In genomic region chr7:24373538-24374379, GRCm38 (mm10) we compare ENCODE assay signal across 10 mouse cellular contexts. TPM values are rescaled to one million over a fixed set of nuclear protein-coding genes. Genes with fewer than 3 reads are reported as not detected.
DNase-seq lines count a peak whose midpoint lies in the region; ATAC-seq and TF ChIP-seq lines count a peak whose summit lies in the region.
"Had no signal": no experiment of that assay in that cellular context is flagged by ENCODE, and none has a peak within 500 bp of the region (broad histone marks: within the 10 kb centered on the region; RNA-seq: fewer than 3 reads in every experiment).

No protein-coding gene starts in this region.

- no peak for ATAC-seq in G1E (ENCODE audit: extremely low read depth, insufficient number of reproducible peaks, low FRiP score, poor library complexity, severe bottlenecking)
- peak; percentile 74 for ATAC-seq in forebrain, embryonic 14.5 days
- peak; percentile 77 for ATAC-seq in hindbrain, postnatal 0 days
- no peak for ATAC-seq in liver, embryonic 14.5 days (ENCODE audit: insufficient read depth)
- 0 out of 2 replicates have a peak, but pooled peaks have one; percentile 4 for ATAC-seq in monocyte, adult 5-6 weeks (replicated peaks; ENCODE audit: insufficient number of reproducible peaks, low FRiP score, low TSS enrichment, poor library complexity, severe bottlenecking)

- H3K4me2 ChIP-seq in forebrain, embryonic 14.5 days (ENCODE audit: low read length): peak overlapping the region; percentile 17; the same call in 1 of the 2 replicates
- no peak overlapping the region for H3K4me2 ChIP-seq in hindbrain, postnatal 0 days (ENCODE audit: low read depth, low read length)
- H3K4me2 ChIP-seq in liver, embryonic 14.5 days (ENCODE audit: low read depth): peak overlapping the region; percentile 100

- peak overlapping the region; percentile 15; the same call in 1 of the 2 replicates for H3K27ac ChIP-seq in forebrain, embryonic 14.5 days (ENCODE audit: low read depth, low read length)
- H3K27ac ChIP-seq in hindbrain, postnatal 0 days: peak overlapping the region; percentile 64
- peak overlapping the region; percentile 100 for H3K27ac ChIP-seq in liver, embryonic 14.5 days

- WGBS in forebrain, embryonic 14.5 days: 20% methylated on average over 20 of the region's 20 CpGs
- 23% methylated on average over 19 of the region's 20 CpGs for WGBS in hindbrain, postnatal 0 days
- 14% methylated on average over 20 of the region's 20 CpGs for WGBS in liver, embryonic 14.5 days (ENCODE audit: insufficient replicate concordance)

- no peak for TF ChIP-seq CTCF in G1E (IDR thresholded peaks at IDR 0.05; ENCODE audit: low read depth, low read length)
- no peak for TF ChIP-seq CTCF in hindbrain, postnatal 0 days (IDR thresholded peaks at IDR 0.05; ENCODE audit: low read depth)
- no peak for TF ChIP-seq CTCF in liver, embryonic 14.5 days (IDR thresholded peaks at IDR 0.05; ENCODE audit: low read depth)

- TF ChIP-seq EP300 in liver, embryonic 14.5 days (IDR thresholded peaks at IDR 0.05; ENCODE audit: low read depth): no peak

- H3K9me3 ChIP-seq in G1E (replicated peaks): no peaks in the 10 kb centered on the region
- no peaks in the 10 kb centered on the region for H3K9me3 ChIP-seq in forebrain, embryonic 14.5 days (replicated peaks; ENCODE audit: control insufficient read depth, low read length)
- no peaks in the 10 kb centered on the region for H3K9me3 ChIP-seq in hindbrain, postnatal 0 days (ENCODE audit: low read length)
- no peaks in the 10 kb centered on the region for H3K9me3 ChIP-seq in liver, embryonic 14.5 days (ENCODE audit: control insufficient read depth, low read length)

- DNase-seq in frontal cortex, postnatal 10 days (ENCODE audit: low spot score in 2 of 2): peak; percentile 49 to 66
- DNase-seq in frontal cortex, postnatal 25 days (ENCODE audit: low spot score in 2 of 2): no peak
- peak; percentile 65 for DNase-seq in G1E (ENCODE audit: low spot score)
- peak; percentile 62 for DNase-seq in forebrain, embryonic 14.5 days (ENCODE audit: low spot score)
- DNase-seq in hindbrain, postnatal 0 days (ENCODE audit: low spot score): peak; percentile 60
- DNase-seq in liver, embryonic 14.5 days (ENCODE audit: low read depth in 3 of 3, low spot score in 3 of 3): no peak
- DNase-seq in thymus, postnatal 14 days: peak; percentile 93

- no peaks in the 10 kb centered on the region for H3K27me3 ChIP-seq in G1E (ENCODE audit: insufficient read depth, low read length)
- H3K27me3 ChIP-seq in forebrain, embryonic 14.5 days (replicated peaks; ENCODE audit: control insufficient read depth, insufficient read depth, low read length): no peaks in the 10 kb centered on the region; the same call in 1 of the 2 replicates
- no peaks in the 10 kb centered on the region for H3K27me3 ChIP-seq in hindbrain, postnatal 0 days (ENCODE audit: insufficient read depth, low read length)
- no peaks in the 10 kb centered on the region for H3K27me3 ChIP-seq in liver, embryonic 14.5 days (ENCODE audit: control insufficient read depth, insufficient read depth, low read length)

- peak overlapping the region; percentile 10; the same call in 1 of the 2 replicates for H3K9ac ChIP-seq in forebrain, embryonic 14.5 days (ENCODE audit: low read length)
- 0 out of 2 replicates have a peak overlapping the region, but pooled peaks have one; percentile 21 for H3K9ac ChIP-seq in hindbrain, postnatal 0 days (replicated peaks; ENCODE audit: low read length)
- H3K9ac ChIP-seq in liver, embryonic 14.5 days (replicated peaks): peak overlapping the region; percentile 100

- peak overlapping the region; percentile 66; the same call in 1 of the 2 replicates for H3K4me3 ChIP-seq in G1E (ENCODE audit: low read depth, low read length)
- H3K4me3 ChIP-seq in forebrain, embryonic 14.5 days (ENCODE audit: low read depth, low read length): no peak overlapping the region
- H3K4me3 ChIP-seq in hindbrain, postnatal 0 days (ENCODE audit: low read length): no peak overlapping the region
- H3K4me3 ChIP-seq in liver, embryonic 14.5 days (ENCODE audit: insufficient read depth in 1 of 2, low read depth in 2 of 2, low read length in 2 of 2): peak overlapping the region; percentile 77 to 88

- H3K4me1 ChIP-seq in G1E (ENCODE audit: insufficient read depth, low read depth, low read length): peaks cover 84% of the 10 kb centered on the region
- H3K4me1 ChIP-seq in forebrain, embryonic 14.5 days (ENCODE audit: control insufficient read depth, insufficient read depth, low read length): peaks cover 9% of the 10 kb centered on the region; the same call in 1 of the 2 replicates
- no peaks in the 10 kb centered on the region; the same call in none of the 2 replicates for H3K4me1 ChIP-seq in hindbrain, postnatal 0 days (ENCODE audit: insufficient read depth, low read length)
- H3K4me1 ChIP-seq in liver, embryonic 14.5 days (replicated peaks; ENCODE audit: control insufficient read depth in 2 of 2, insufficient read depth in 2 of 2, low read length in 1 of 2): peaks cover 52 to 58% of the 10 kb centered on the region in 2 experiments

- H3K36me3 ChIP-seq in G1E (replicated peaks): peaks cover 64% of the 10 kb centered on the region
- H3K36me3 ChIP-seq in forebrain, embryonic 14.5 days (ENCODE audit: control insufficient read depth, insufficient read depth, low read length): no peaks in the 10 kb centered on the region
- H3K36me3 ChIP-seq in hindbrain, postnatal 0 days (ENCODE audit: insufficient read depth, low read length): no peaks in the 10 kb centered on the region
- peaks cover 60% of the 10 kb centered on the region for H3K36me3 ChIP-seq in liver, embryonic 14.5 days (replicated peaks; ENCODE audit: control insufficient read depth, insufficient read depth, low read depth)

RNA-seq across cellular contexts. Expression of gene Kcnn4, which starts 3.7 kb away (rescaled TPM):
- total RNA-seq in G1E (2014; fragmentation: Nextera tagmentation) (14.0 and 40.3 TPM in 2 replicates), G1E (2017) (20.4 and 22.9 TPM in 2 replicates)
- 66.2 and 70.4 TPM in 2 replicates for polyA plus RNA-seq in G1E (2012)
- 0.09 and 0.53 TPM in 2 replicates for polyA plus RNA-seq in forebrain, embryonic 14.5 days (2014; fragmentation: Nextera tagmentation; extraction: Ambion mirVana)
- total RNA-seq in hindbrain, postnatal 0 days (2014; rRNA removed): 1.1 and 3.9 TPM in 2 replicates
- polyA plus RNA-seq in hindbrain, postnatal 0 days (2015; fragmentation: Nextera tagmentation; extraction: Ambion mirVana): 1.2 and 1.9 TPM in 2 replicates
- polyA plus RNA-seq in liver, embryonic 14.5 days (2012; rRNA removed): 112 and 113 TPM in 2 replicates
- 90.2 and 112 TPM in 2 replicates for polyA plus RNA-seq in liver, embryonic 14.5 days (2014; fragmentation: Nextera tagmentation; extraction: Ambion mirVana)
- 10.3 to 11.8 TPM (median 11.5 TPM) in 3 replicates for total RNA-seq in monocyte, adult 5-6 weeks (2017)

RNA-seq across cellular contexts. Expression of gene Lypd5, which starts 24.8 kb away (rescaled TPM):
- not detected in 2 replicates for total RNA-seq in G1E (2014; fragmentation: Nextera tagmentation)
- not detected in 2 replicates for total RNA-seq in G1E (2017)
- polyA plus RNA-seq in G1E (2012): not detected in 2 replicates
- polyA plus RNA-seq in forebrain, embryonic 14.5 days (2014; fragmentation: Nextera tagmentation; extraction: Ambion mirVana): not detected in 2 replicates
- not detected in 2 replicates for total RNA-seq in hindbrain, postnatal 0 days (2014; rRNA removed)
- polyA plus RNA-seq in hindbrain, postnatal 0 days (2015; fragmentation: Nextera tagmentation; extraction: Ambion mirVana): 0.13 TPM in 1 of 2 replicates, not detected in the other
- polyA plus RNA-seq in liver, embryonic 14.5 days (2012; rRNA removed): not detected in 2 replicates
- polyA plus RNA-seq in liver, embryonic 14.5 days (2014; fragmentation: Nextera tagmentation; extraction: Ambion mirVana): not detected in 2 replicates
- not detected in 3 replicates for total RNA-seq in monocyte, adult 5-6 weeks (2017)
- total RNA-seq: gastrocnemius, postnatal 36 days had no signal
- polyA plus RNA-seq: stomach, embryonic 14.5 days had no signal

RNA-seq across cellular contexts. Expression of gene Smg9, which starts 25.7 kb away (rescaled TPM):
- total RNA-seq in G1E (2014; fragmentation: Nextera tagmentation) (21.7 and 77.3 TPM in 2 replicates), G1E (2017) (16.1 and 19.1 TPM in 2 replicates)
- polyA plus RNA-seq in G1E (2012): 61.5 and 67.4 TPM in 2 replicates
- polyA plus RNA-seq in forebrain, embryonic 14.5 days (2014; fragmentation: Nextera tagmentation; extraction: Ambion mirVana): 23.4 and 26.1 TPM in 2 replicates
- total RNA-seq in hindbrain, postnatal 0 days (2014; rRNA removed): 34.5 and 52.3 TPM in 2 replicates
- 27.4 and 29.7 TPM in 2 replicates for polyA plus RNA-seq in hindbrain, postnatal 0 days (2015; fragmentation: Nextera tagmentation; extraction: Ambion mirVana)
- polyA plus RNA-seq in liver, embryonic 14.5 days (2012; rRNA removed): 20.6 and 22.2 TPM in 2 replicates
- polyA plus RNA-seq in liver, embryonic 14.5 days (2014; fragmentation: Nextera tagmentation; extraction: Ambion mirVana): 11.2 and 11.8 TPM in 2 replicates
- total RNA-seq in monocyte, adult 5-6 weeks (2017): 20.1 to 30.8 TPM (median 22.6 TPM) in 3 replicates

RNA-seq across cellular contexts. Expression of gene Tescl, which starts 40.0 kb away (rescaled TPM):
- total RNA-seq in G1E (2014; fragmentation: Nextera tagmentation): not detected in 2 replicates
- not detected in 2 replicates for total RNA-seq in G1E (2017)
- polyA plus RNA-seq in G1E (2012): not detected in 2 replicates
- polyA plus RNA-seq in forebrain, embryonic 14.5 days (2014; fragmentation: Nextera tagmentation; extraction: Ambion mirVana): 0.20 TPM in 1 of 2 replicates, not detected in the other
- not detected in 2 replicates for total RNA-seq in hindbrain, postnatal 0 days (2014; rRNA removed)
- 0.46 TPM in 1 of 2 replicates, not detected in the other for polyA plus RNA-seq in hindbrain, postnatal 0 days (2015; fragmentation: Nextera tagmentation; extraction: Ambion mirVana)
- polyA plus RNA-seq in liver, embryonic 14.5 days (2012; rRNA removed): 0.11 TPM in 1 of 2 replicates, not detected in the other
- polyA plus RNA-seq in liver, embryonic 14.5 days (2014; fragmentation: Nextera tagmentation; extraction: Ambion mirVana): not detected in 2 replicates
- total RNA-seq in monocyte, adult 5-6 weeks (2017): 2.3 TPM in 1 of 3 replicates, not detected in the others
- total RNA-seq: gastrocnemius, postnatal 36 days had no signal

RNA-seq across cellular contexts. Expression of gene Zfp94, which starts 57.3 kb away (rescaled TPM):
- total RNA-seq in G1E (2014; fragmentation: Nextera tagmentation) (8.9 and 12.5 TPM in 2 replicates), G1E (2017) (5.4 and 6.0 TPM in 2 replicates)
- polyA plus RNA-seq in G1E (2012): 3.1 and 3.5 TPM in 2 replicates
- 20.5 and 21.6 TPM in 2 replicates for polyA plus RNA-seq in forebrain, embryonic 14.5 days (2014; fragmentation: Nextera tagmentation; extraction: Ambion mirVana)
- 9.6 and 12.0 TPM in 2 replicates for total RNA-seq in hindbrain, postnatal 0 days (2014; rRNA removed)
- polyA plus RNA-seq in hindbrain, postnatal 0 days (2015; fragmentation: Nextera tagmentation; extraction: Ambion mirVana): 17.3 and 21.6 TPM in 2 replicates
- polyA plus RNA-seq in liver, embryonic 14.5 days (2012; rRNA removed): 1.5 and 1.8 TPM in 2 replicates
- polyA plus RNA-seq in liver, embryonic 14.5 days (2014; fragmentation: Nextera tagmentation; extraction: Ambion mirVana): 1.4 TPM in 2 replicates
- total RNA-seq in monocyte, adult 5-6 weeks (2017): 2.4 to 4.6 TPM (median 4.5 TPM) in 3 replicates

Comparison
In these comparisons a context has a peak if more than half of its experiments do, and no peak if none do; other contexts are left out.
1. DNase-seq: peak in frontal cortex, postnatal 10 days (2 of 2), G1E (single experiment), forebrain, embryonic 14.5 days (single experiment), hindbrain, postnatal 0 days (single experiment) and thymus, postnatal 14 days (single experiment); none in frontal cortex, postnatal 25 days (0 of 2) and liver, embryonic 14.5 days (0 of 3).
2. ATAC-seq: peak in forebrain, embryonic 14.5 days (single experiment), hindbrain, postnatal 0 days (single experiment) and monocyte, adult 5-6 weeks (single experiment); none in G1E (single experiment) and liver, embryonic 14.5 days (single experiment).
3. H3K4me3 ChIP-seq: peak in G1E (single experiment) and liver, embryonic 14.5 days (2 of 2); none in forebrain, embryonic 14.5 days (single experiment) and hindbrain, postnatal 0 days (single experiment).
4. H3K27ac ChIP-seq: peak in every context shown above with its lines; median percentile 100 in liver, embryonic 14.5 days; 64 in hindbrain, postnatal 0 days; 15 in forebrain, embryonic 14.5 days.
5. H3K9ac ChIP-seq: peak in every context shown above with its lines; median percentile 100 in liver, embryonic 14.5 days; 21 in hindbrain, postnatal 0 days; 10 in forebrain, embryonic 14.5 days.
6. RNA of gene Kcnn4, which starts 3.7 kb away (polyA plus RNA-seq): 90.2 to 113 TPM in liver, embryonic 14.5 days and 66.2 to 70.4 TPM in G1E; 1.2 to 1.9 TPM in hindbrain, postnatal 0 days and 0.09 to 0.53 TPM in forebrain, embryonic 14.5 days; every median in the first group is over 10 times any median in the second.